Mouse (Mus musculus) macrophage (primary cell): ENCODE measurements around the gene Olfr1413. TPM values are rescaled to one million over a fixed set of nuclear protein-coding genes. Genes with fewer than 3 reads are reported as not detected.

Source experiments
- H3K27ac ChIP-seq: fragments of 350-480 bp; formaldehyde crosslinking; 2 replicates; pipeline ENCODE4 v1.9.0; 2021
- H3K36me3 ChIP-seq: fragments of 350-480 bp; formaldehyde crosslinking; 2 replicates; pipeline ENCODE4 v1.9.0; 2021; ENCODE audit errors: inconsistent target
- H3K4me3 ChIP-seq: fragments of 350-480 bp; formaldehyde crosslinking; 2 replicates; pipeline ENCODE4 v1.9.0; 2021; ENCODE audit errors: inconsistent target
- H3K79me2 ChIP-seq: fragments of 350-480 bp; formaldehyde crosslinking; 2 replicates; pipeline ENCODE4 v1.9.0; 2021; ENCODE audit errors: inconsistent target
- WGBS: methylation state at CpG from one replicate; pipeline ENCODE4 v1.1.7; 2026; ENCODE audit warnings: inconsistent platforms; ENCODE audit not compliant: missing documents; 5-methylcytosine and 5-hydroxymethylcytosine counted together
- polyA plus RNA-seq: library from polyadenylated mRNA; stranded (reverse); fragments of 250-400 nt; gene quantifications from 3 replicates; pipeline ENCODE4 v1.2.4, GENCODE M21; 2018; ENCODE audit warnings: inconsistent platforms
- total RNA-seq, 78 experiments: library from RNA; depleted of rRNA; stranded (reverse); fragments of 250-400 nt; gene quantifications; 1 replicate in 9 of 78; 2 replicates in 24 of 78; 3 replicates in 43 of 78; 4 replicates in 2 of 78; pipeline ENCODE4 v1.2.4; 2018; ENCODE audit warnings: inconsistent platforms in 56 of 78

The Olfr1413 gene
- not detected for total RNA-seq (2018; cell fraction: chromatin; rRNA removed)
- total RNA-seq (2018; cell fraction: cytosol; rRNA removed), result not detected
- not detected for total RNA-seq (2018; cell fraction: nucleus; rRNA removed)
- polyA plus RNA-seq, result not detected in 3 replicates

GRCm38 (mm10) chr1:92571022-92571421, at the start of gene Olfr1413:
Olfr1413 (plus strand) TSS chr1:92571322.
- no peaks in the 10 kb centered on the region for H3K79me2 ChIP-seq
- no peaks in the 10 kb centered on the region for H3K36me3 ChIP-seq
- 91% methylated on average over 3 of the region's 3 CpGs for WGBS
- no peak within 1 kb of the TSS for H3K4me3 ChIP-seq
- no peak within 1 kb of the TSS for H3K27ac ChIP-seq

GRCm38 (mm10) chr1:92521376-92521775, 49.7 kb upstream of the Olfr1413 start:
- H3K4me3 ChIP-seq, result no peak overlapping the region
- no peaks in the 10 kb centered on the region for H3K36me3 ChIP-seq
- H3K27ac ChIP-seq, result no peak overlapping the region
- no peaks in the 10 kb centered on the region for H3K79me2 ChIP-seq
- 26% methylated on average over 9 of the region's 10 CpGs for WGBS

- 87% methylated on average over 3 of the region's 3 CpGs for WGBS
- H3K4me3 ChIP-seq, result no peak overlapping the region
- H3K27ac ChIP-seq, result no peak overlapping the region
- H3K79me2 ChIP-seq, result no peaks in the 10 kb centered on the region
- no peaks in the 10 kb centered on the region for H3K36me3 ChIP-seq
These were observed 47.4 kb upstream of the Olfr1413 start for GRCm38 (mm10) chr1:92523764-92524163.

- Histone ChIP-seq H3K4me3 (no peak overlapping the region), H3K79me2 (no peaks in the 10 kb centered on the region), H3K36me3 (no peaks in the 10 kb centered on the region), H3K27ac (no peak overlapping the region)
- 36% methylated on average over 5 of the region's 5 CpGs for WGBS
These were observed 34.1 kb upstream of the Olfr1413 start for GRCm38 (mm10) chr1:92536972-92537371.

GRCm38 (mm10) chr1:92539071-92539470, 32.1 kb upstream of the Olfr1413 start:
- Histone ChIP-seq H3K79me2 (no peaks in the 10 kb centered on the region), H3K27ac (no peak overlapping the region), H3K4me3 (no peak overlapping the region), H3K36me3 (no peaks in the 10 kb centered on the region)
- 55% methylated on average over 2 of the region's 2 CpGs for WGBS

- Histone ChIP-seq H3K79me2 (no peaks in the 10 kb centered on the region), H3K27ac (no peak overlapping the region), H3K36me3 (no peaks in the 10 kb centered on the region), H3K4me3 (no peak overlapping the region)
- WGBS, result 82% methylated on average over 2 of the region's 2 CpGs
These were observed 25.2 kb upstream of the Olfr1413 start for GRCm38 (mm10) chr1:92545929-92546328.

- Histone ChIP-seq H3K27ac (no peak within 1 kb of the TSS), H3K4me3 (no peak within 1 kb of the TSS), H3K79me2 (no peaks in the 10 kb centered on the region), H3K36me3 (no peaks in the 10 kb centered on the region)
- WGBS, result 77% methylated on average over 2 of the region's 2 CpGs
These were observed 14.4 kb downstream of the Olfr1413 start, which contains the start of gene Olfr1412 for GRCm38 (mm10) chr1:92585479-92585878. Olfr1412 (plus strand) TSS chr1:92585779.

- Histone ChIP-seq H3K36me3 (no peaks in the 10 kb centered on the region), H3K4me3 (no peak within 1 kb of the TSS), H3K79me2 (no peaks in the 10 kb centered on the region), H3K27ac (no peak within 1 kb of the TSS)
These were observed 23.0 kb downstream of the Olfr1413 start, which contains the start of gene Olfr1411 for GRCm38 (mm10) chr1:92594111-92594510. Olfr1411 (plus strand) TSS chr1:92594411.

GRCm38 (mm10) chr1:92596019-92596418, 24.9 kb downstream of the Olfr1413 start:
- 86% methylated on average over 3 of the region's 3 CpGs for WGBS
- H3K27ac ChIP-seq, result no peak overlapping the region
- H3K36me3 ChIP-seq, result no peaks in the 10 kb centered on the region

GRCm38 (mm10) chr1:92605482-92605881, 34.4 kb downstream of the Olfr1413 start, which contains the start of gene Olfr1410:
Olfr1410 (plus strand) TSS chr1:92605782.
- Histone ChIP-seq H3K79me2 (no peaks in the 10 kb centered on the region), H3K27ac (no peak within 1 kb of the TSS), H3K4me3 (no peak within 1 kb of the TSS), H3K36me3 (no peaks in the 10 kb centered on the region)
- WGBS, result 100% methylated on average over 1 of the region's 1 CpGs

More at GRCm38 (mm10) chr1:92596019-92596418, 24.9 kb downstream of the Olfr1413 start:
- Histone ChIP-seq H3K4me3 (no peak overlapping the region), H3K79me2 (no peaks in the 10 kb centered on the region)

GRCm38 (mm10) chr1:92607711-92608110, 36.6 kb downstream of the Olfr1413 start:
- Histone ChIP-seq H3K4me3 (no peak overlapping the region), H3K36me3 (no peaks in the 10 kb centered on the region), H3K27ac (no peak overlapping the region), H3K79me2 (no peaks in the 10 kb centered on the region)
- 78% methylated on average over 4 of the region's 4 CpGs for WGBS

GRCm38 (mm10) chr1:92611008-92611407, 39.9 kb downstream of the Olfr1413 start:
- 2% methylated on average over 5 of the region's 5 CpGs for WGBS
- no peaks in the 10 kb centered on the region for H3K36me3 ChIP-seq
- H3K79me2 ChIP-seq, result no peaks in the 10 kb centered on the region
- no peak overlapping the region for H3K4me3 ChIP-seq
- no peak overlapping the region for H3K27ac ChIP-seq

GRCm38 (mm10) chr1:92613175-92613574, 42.1 kb downstream of the Olfr1413 start:
- no peak overlapping the region for H3K4me3 ChIP-seq
- no peaks in the 10 kb centered on the region for H3K79me2 ChIP-seq
- no peak overlapping the region for H3K27ac ChIP-seq
- WGBS, result 35% methylated on average over 4 of the region's 4 CpGs
- H3K36me3 ChIP-seq, result no peaks in the 10 kb centered on the region

GRCm38 (mm10) chr1:92614516-92614915, 43.4 kb downstream of the Olfr1413 start:
- Histone ChIP-seq H3K27ac (no peak overlapping the region), H3K4me3 (no peak overlapping the region), H3K79me2 (no peaks in the 10 kb centered on the region), H3K36me3 (no peaks in the 10 kb centered on the region)
- WGBS, result 11% methylated on average over 1 of the region's 1 CpGs

GRCm38 (mm10) chr1:92616046-92616445, 44.9 kb downstream of the Olfr1413 start:
- Histone ChIP-seq H3K79me2 (no peaks in the 10 kb centered on the region), H3K4me3 (no peak overlapping the region), H3K27ac (no peak overlapping the region), H3K36me3 (no peaks in the 10 kb centered on the region)
- WGBS, result 0% methylated on average over 1 of the region's 1 CpGs

GRCm38 (mm10) chr1:92617488-92617887, 46.4 kb downstream of the Olfr1413 start, which contains the start of gene Olfr12:
Olfr12 (plus strand) TSS chr1:92617788.
- H3K27ac ChIP-seq, result no peak within 1 kb of the TSS
- 75% methylated on average over 2 of the region's 2 CpGs for WGBS

More at GRCm38 (mm10) chr1:92617488-92617887, 46.4 kb downstream of the Olfr1413 start, which contains the start of gene Olfr12:
- Histone ChIP-seq H3K36me3 (no peaks in the 10 kb centered on the region), H3K79me2 (no peaks in the 10 kb centered on the region), H3K4me3 (no peak within 1 kb of the TSS)
